Mouse (Mus musculus) testis, adult 2 months (tissue): ENCODE measurements around the gene Plk5.

Source experiments
- CTCF ChIP-seq: fragments of 200-500 bp; IDR thresholded peaks from 2 replicates; pipeline ENCODE4 v1.5.1; 2012; ENCODE audit warnings: low read depth, mild to moderate bottlenecking, inconsistent platforms, low read length, moderate library complexity; ENCODE audit not compliant: control insufficient read depth, insufficient read depth, insufficient replicate concordance
- POLR2A ChIP-seq: fragments of 200-500 bp; IDR thresholded peaks from 2 replicates; pipeline ENCODE4 v1.6.1; 2012; ENCODE audit warnings: low read depth, mild to moderate bottlenecking, inconsistent platforms, low read length, moderate library complexity; ENCODE audit not compliant: control insufficient read depth

DNA sequence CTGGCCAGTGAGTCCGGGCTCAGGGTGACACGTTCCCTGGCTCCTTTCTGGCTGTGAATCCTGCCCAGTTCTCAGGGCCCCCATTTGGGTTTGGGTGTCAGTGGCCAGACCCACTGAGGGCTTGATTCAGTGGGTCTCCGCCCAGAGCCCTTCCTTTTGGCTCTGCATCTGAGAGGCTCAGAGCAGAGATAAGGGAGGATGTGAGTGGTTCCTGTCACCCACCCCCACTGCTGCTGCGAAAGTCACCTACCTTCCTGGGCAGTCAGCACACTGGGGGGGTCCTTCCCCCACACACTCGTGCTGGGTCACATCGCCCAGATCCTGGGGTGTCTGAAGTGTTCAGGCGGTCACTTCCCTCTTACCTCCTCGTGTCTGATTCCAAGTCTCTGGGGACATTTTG, 3.5 kb upstream of the Plk5 start:
- no peak for TF ChIP-seq POLR2A
- TF ChIP-seq CTCF: no peak
